Mouse (Mus musculus): Measurements from ENCODE around the gene Adcy6.

Gene Adcy6

DNA sequence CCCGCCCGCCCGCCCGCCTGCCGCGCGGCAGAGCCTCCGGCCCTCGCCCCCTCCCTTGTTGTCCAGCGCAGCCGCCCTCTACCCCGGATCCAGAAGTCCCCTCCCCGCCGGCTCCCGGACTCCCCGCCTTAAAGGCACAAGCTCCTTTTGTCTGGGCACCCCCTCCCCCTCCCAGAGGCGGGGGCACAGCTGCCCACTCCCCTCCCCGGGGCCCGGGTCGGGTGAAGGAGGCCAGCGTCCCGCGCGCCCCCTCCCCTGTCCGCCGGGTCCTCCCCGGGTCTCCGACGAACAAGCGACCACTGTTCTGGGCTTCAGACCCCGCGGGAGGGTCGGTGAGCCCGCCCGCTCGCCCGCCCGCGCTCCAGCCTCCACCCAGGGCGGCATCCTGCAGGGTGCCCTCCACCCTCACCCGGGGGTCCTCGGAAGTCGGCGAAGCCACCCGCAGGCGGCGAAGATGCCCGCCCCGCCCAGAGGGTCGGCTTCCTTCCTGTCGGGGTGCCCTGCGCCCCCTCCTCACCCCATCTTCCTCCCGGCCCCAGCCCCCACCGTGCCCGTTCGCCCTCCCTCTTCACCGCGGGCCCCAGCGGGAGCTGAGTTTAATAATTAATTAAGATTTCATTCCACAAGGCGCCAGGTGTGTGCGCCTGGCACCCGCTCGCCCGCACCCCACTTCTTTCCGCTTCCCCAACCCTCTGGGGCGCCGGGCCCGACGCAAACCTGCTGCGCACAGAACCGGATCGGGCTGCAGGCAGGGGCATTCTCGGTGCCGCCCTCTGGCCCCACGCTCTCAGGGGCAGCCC, at the start of gene Adcy6:
Adcy6 (minus strand) TSS at position 746 of the 800 bp plus-strand sequence.
- in situ Hi-C loops (cut with MboI, MseI), result no loop called here

DNA sequence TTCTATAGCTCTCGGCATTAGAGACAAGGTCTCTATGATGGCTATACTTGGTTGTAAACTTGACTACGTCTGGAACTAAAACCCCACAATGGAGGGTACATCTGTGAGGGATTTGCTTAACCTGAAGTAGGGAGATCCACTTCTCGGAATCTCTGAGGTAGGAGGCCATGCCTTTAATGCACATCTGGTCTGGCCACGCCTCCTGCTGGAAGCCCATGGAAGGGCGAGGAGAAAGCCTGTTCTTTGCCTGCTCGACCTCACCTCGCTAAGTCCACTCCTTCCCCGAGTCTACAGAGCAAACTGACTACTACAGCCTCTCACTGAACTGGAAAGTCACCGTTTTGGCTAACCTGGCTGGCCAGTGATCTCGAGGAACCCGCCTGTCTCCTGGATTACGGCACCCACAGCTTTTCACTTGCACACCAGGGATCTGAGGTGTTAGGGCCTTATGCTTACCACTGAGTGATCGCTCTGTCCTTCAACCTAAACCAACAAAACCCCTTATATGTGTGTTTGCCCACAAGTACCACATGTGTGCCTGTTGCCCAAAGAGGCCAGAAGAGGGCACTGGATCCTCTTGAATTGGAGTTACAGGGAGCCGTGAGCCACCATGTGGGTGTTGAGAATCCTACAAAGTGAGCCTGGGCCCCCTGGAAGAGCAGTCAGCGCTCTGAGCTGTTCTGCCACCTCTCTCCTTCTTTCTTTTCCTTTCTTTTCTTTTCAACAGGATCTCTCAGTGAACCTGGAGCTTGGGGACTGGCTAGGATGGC, 47.3 kb upstream of the Adcy6 start:
- in situ Hi-C loops (cut with MboI, MseI), result no loop called here

DNA sequence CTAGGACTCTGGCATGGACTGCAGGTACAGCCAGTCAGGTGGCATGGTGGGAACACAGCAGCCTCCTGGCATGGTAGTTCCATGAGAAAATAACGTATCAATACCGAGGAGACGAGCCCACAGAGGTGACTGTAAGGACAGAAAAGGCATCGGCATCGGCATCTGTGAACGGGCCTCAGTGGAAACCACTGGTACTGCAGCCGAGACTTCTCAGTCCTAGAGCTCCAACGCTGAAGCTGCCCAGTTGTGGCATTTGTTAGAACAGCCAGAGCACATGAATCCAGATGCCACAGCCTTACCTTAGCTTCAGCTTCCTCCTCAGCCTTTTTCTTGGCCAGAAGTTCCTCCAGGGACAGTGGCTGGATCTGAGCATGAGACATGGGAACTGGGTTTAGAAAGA, 42.3 kb upstream of the Adcy6 start:
- in situ Hi-C loops (cut with MboI, MseI), result no loop called here

DNA sequence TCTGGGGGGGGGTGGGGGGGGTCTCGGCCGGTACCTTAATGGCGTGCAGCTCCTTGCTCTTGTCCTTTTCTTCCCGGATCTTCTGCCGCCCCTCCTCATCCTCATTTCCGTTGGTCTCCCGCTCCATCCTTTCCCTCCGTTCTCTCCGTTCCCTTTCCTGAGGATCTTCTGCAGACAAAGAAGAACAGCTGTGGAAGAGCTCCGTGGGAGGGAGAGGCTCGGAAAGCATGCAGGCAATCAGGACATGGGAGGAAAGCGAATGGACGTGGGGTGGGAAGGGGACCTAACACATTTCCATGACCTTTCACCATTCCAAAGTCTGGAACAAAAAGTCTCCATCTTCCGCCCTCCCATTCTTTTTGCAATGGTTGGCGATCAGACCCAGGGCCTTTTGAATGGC, 41.6 kb upstream of the Adcy6 start:
- in situ Hi-C loops (cut with MboI, MseI), result no loop called here

DNA sequence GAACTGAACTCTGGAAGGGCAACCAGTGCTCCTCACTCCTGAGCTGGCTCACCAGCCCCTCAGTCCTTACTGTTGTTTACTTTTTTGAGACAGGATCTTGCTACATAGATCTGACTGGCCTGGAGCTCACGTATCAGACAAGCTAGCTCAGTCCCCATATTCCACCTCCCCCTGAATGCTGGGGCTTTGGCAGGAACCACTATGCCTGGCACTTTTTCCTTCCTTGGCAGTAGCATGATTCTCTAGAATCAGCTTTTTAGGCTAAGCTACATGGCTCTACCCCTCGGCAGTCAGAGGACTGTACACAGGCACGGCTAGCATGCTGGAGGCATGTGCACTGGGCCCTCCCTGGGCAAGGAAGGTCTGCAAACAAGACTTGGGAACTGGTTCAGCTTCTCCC, 38.2 kb upstream of the Adcy6 start:
- in situ Hi-C loops (cut with MboI, MseI), result no loop called here

DNA sequence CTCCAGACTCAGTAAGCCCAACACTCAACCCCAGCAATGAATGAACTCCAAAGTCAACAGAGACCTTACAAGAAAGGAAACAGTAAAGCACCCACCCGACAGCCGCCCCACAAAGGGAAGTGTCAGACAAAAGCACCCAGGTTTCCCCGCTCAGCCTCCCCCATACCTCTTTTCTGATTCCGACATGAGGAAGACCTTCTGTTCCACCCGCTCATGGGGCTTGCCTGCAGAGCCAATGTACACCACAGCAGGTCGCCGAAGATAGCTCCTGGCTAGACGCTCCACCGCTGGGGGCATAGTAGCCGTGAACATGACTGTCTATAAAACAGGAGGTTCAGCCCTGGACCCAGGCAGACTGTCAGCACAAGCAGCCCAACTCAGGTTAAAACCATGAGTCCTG, 37.4 kb upstream of the Adcy6 start:
- in situ Hi-C loops (cut with MboI, MseI), result no loop called here

DNA sequence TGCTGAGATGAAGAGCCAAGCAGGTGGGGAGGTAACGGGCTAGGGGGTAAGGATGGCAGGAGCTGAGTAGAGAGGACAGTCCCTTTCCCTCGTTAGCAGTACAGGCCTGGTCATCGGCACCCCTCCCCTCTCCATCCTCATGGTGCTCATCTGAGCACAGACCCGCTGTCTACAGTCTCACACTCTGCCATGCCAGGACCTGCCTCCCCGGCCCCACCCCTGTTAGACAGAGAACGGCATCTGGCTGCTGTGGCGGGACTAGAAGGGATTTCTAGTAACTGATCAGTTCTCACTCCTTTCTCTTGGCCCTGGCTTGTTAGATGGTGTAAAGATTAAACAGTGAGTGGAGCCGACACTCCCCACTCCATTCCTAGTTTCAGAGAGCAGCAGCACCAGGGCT, 36.9 kb upstream of the Adcy6 start:
- in situ Hi-C loops (cut with MboI, MseI), result no loop called here

DNA sequence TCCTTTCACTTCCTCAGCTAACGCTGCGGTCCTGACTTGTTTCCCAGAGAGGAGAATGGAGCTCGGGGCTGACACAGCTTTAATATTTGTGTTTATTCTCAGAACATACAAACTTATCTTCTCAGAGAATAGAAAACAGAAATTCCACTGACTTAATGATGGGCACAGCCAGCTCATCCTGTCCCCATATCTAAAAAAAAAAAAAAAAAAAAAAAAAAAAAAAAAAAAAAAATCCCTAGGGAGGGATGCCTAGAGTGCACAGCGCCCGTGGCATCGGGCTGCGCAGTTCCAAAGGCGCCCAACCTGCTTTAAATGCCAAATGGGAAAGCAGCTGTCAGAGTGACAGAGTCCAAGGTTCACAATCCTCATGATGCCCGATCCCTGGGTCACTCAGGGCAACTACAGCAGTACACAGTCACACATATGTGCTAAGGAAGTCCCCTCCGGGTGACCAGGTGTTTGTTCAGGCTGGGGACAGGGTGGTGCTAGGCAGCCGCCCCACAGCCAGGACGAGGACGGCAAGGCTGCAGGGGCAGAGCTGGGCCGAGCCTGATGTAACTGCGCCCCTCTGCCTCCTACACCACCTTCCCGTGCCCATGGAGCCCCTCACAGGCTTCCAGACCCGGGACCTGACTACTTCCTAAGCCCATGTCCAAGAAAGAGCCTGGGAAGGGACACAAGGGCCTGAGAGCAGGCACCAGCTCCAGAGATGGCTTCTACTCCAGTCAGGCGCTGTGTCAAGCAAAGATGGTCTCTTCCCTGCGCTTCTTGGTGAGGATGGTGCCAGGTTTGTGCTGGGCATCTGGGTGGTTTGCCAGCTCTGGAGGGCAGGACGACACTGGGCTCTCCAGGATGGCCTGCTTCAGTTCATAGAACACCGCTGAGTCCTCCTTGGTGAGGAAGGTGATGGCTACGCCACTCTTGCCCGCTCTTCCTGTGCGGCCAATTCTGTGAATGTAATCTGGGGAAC, 35.5 kb upstream of the Adcy6 start:
- in situ Hi-C loops (cut with MboI, MseI), result no loop called here

DNA sequence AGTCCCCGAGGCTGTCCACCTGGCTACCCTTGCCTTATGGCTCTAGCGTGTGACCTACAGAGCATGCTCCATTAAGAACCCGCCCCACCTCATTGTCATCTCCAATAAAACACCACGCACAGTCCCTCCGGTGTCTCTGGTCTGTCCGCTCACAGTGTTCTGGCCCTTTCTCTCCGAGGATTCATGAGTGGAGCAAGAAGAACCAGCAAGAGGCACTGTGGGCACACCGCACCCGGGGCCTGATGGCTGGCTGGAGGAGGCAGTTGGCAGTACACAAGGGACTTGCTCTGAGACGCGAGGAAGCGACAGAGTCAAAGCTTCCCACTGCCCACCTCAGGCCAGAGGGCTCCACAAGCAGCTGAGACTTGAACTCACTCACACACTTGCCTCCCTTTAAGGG, 34.5 kb upstream of the Adcy6 start:
- in situ Hi-C loops (cut with MboI, MseI), result no loop called here

DNA sequence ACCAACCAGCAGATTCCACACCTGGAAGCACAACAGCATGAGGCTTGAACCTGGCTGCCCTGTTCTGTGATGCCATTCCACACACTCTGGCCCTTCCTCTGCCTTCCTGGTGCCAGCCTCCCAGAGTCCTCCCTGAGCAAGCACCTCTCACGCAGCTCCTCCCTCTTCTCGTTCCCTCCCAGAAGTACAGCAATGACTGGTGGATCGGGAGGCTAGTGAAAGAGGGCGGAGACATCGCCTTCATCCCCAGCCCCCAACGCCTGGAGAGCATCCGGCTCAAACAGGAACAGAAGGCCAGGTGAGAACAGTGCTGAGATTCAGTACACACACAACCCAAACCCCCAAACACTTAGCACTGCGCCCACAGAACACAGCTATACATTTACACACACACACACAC, 30.3 kb upstream of the Adcy6 start:
- in situ Hi-C loops (cut with MboI, MseI), result no loop called here

DNA sequence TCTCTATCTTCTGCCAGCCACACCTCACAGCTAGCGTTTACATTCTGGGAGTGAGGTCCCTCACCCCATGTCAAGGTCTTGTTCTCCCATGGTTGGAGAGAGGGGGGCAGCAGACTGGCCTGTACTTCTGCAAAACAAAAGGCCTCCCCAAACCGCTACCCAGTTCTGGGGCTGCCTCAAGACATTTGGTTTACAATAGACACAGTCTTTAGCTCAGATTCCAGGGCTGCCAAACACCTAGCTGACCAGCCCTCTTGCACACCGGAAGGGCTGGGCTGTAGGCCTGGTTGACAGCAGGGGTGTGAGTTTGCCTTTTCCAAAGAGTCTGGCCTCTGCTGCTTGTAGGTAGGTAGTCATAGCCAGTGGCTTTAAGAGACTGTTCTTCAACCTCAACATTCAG, 27.3 kb upstream of the Adcy6 start:
- in situ Hi-C loops (cut with MboI, MseI), result loop anchor here in 1 of 2 experiments (10.0 kb wide), 2 partner anchors 52 to 158 kb away; no protein-coding TSS in a partner anchor

DNA sequence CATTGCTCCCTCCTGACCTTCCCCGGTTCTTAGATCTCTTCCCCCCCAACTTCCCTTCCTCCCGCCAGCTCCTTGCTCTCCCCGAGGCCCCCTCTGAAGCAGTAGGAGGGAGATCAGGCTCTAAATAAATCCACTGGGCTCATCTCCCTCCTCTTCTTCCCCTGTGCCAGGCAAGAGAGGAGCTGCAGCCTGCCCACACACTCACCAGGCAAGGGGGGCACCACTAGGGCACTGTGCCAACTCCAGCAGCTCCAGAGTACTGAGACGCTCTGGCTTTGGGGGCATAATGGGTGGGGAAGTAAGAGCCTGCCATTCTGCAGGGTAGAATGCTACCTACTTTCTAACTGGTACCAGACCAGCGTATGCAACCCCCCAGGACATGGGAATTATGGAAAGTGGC, 26.6 kb upstream of the Adcy6 start:
- in situ Hi-C loops (cut with MboI, MseI), result loop anchor here in 1 of 2 experiments (10.0 kb wide), 2 partner anchors 52 to 158 kb away; no protein-coding TSS in a partner anchor

DNA sequence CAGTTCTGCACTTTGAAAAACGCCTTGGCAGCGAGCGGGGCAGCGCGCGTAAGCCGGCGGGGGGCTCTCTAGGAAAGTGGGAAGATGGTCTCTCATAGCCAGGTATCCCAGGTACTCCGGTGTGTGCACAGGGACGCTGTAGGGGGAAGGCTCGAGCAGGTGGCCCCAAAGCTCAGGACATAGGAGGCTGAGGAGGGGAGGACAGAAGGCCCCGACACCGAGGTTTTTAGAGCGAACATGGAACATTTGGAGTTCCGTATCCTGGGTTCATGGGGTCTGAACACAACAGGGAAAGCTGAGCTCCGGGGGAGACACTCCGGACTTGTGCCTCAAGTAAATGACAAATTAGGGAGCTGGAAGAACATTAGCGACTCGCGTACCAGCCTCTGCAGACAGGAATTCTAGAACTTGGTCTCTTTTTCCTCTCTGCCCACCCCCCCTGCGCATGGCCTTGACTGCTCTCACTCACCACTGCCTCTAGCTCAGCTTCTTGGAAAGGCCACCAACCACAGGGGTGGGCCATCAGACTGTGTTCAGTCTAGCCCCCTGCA, 25.5 kb upstream of the Adcy6 start:
- in situ Hi-C loops (cut with MboI, MseI), result loop anchor here in 1 of 2 experiments (10.0 kb wide), 2 partner anchors 51 to 159 kb away; no protein-coding TSS in a partner anchor

DNA sequence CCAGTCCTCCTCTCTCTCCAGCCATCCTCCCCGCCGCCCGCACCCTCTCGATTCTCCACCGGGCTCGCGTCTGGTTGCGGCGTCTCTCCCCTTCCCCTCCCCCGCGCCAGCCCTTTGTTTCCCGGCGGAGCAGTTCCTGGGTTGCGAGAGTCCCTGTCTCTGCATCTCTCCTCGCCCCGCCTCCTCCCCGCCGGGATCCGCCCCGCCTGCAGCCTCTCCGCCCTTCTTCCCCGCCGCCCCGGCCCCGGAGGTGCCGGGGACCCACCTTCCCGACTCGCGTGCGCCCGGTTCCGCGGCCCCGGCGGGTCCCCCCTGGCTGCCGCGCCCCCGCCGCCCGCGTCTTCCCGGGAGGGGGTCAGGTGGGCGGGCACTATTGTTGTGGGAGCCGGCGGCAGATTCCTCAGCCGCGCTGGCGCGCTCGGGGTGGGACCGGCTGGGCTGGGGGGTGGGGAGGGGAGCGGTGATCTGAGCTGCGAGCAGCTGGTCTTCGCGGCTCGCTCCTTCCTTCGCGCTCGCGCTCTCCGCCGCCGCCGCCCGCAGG, 24.7 kb upstream of the Adcy6 start:
- in situ Hi-C loops (cut with MboI, MseI), result loop anchor here (5.0 to 10.0 kb wide), 3 partner anchors 50 to 160 kb away; partner anchors contain the start of gene Ccdc65 (in 1 of the 2)

DNA sequence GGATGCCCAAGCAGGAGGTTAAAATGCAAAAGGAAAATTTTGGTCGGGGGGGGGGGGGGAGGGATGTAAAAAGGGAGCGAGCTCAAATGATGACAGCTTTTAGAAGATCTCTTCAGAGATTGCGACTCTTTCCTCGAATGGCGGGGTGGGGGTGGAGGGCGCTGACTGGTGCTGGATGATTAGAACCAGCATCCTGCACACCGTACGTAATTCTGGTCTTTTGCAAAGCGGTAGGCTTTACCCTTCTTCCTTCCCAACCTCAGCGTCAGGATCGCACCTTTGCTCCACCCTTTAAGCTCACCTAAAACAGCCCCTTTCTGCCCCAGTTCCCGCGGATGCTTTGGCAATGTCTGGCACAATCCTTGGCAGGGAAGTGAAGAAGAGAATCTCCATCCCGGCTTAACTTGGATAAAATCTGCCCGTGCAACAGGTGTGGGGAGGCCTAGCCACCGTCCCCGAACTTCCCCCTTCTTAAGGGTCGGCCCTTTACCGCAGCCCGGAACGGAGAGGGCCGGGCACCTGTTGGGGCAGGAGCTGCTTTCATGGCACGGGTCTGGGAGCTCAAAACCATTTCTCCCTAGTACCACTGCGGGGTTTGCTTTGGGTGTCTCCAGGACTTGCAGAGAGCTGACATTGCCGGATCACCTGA, 24.1 kb upstream of the Adcy6 start:
- in situ Hi-C loops (cut with MboI, MseI), result loop anchor here (5.0 to 10.0 kb wide), 3 partner anchors 49 to 161 kb away; partner anchors contain the start of gene Ccdc65 (in 1 of the 2)

DNA sequence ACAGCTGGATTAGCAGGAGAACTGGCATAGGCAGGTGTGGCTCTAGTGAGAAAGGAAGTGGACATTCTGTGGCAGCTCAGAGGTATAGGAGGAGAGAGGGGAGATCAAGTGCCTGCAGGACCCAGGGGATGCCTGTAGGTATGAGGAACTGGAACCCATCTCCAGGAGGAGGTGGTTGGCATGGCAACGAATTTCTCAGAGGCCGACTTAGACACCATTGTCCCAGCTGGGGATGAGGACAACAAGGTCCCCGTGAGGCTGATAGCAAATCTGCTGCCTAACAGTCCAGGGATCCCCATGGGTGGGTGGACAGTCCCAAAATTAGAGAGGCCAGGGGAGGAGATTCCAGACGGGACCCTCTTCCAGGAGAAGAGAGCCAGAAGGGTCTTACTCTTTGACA, 23.0 kb upstream of the Adcy6 start:
- in situ Hi-C loops (cut with MboI, MseI), result loop anchor here (5.0 to 10.0 kb wide), 3 partner anchors 48 to 162 kb away; partner anchors contain the start of gene Ccdc65 (in 1 of the 2)

DNA sequence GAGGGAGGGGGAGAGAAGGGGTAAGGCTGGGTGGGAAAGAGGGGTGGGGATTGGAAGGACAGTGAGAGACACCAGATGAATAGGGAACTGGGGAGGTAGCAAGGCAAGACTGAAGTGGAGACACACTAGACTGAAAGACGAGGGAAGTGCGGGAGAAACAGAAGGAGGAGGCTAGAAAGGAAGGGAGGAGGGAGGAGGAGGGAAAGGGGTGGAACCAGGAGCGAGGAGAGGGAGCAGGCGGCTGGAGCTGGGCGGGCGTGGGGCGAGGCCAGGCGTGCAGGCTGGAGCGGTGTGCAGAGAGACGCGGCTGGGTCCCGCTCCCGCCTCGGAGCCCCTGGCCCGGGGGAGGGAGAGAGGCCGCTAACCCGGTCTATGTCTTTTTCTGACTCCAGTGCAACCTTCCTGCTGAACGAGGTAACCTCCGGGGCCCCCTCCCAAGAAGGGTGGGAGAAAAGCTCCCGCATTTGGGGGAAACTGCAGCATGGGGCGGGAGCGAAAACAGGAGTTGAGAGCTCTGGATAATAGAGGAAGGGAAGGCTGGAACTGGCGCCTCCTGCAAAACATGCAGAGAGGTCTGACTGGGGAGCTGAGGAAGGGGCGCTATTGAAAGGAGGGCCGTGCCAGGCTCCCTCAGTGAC, 22.4 kb upstream of the Adcy6 start:
- in situ Hi-C loops (cut with MboI, MseI), result loop anchor here (5.0 to 10.0 kb wide), 3 partner anchors 47 to 163 kb away; partner anchors contain the start of gene Ccdc65 (in 1 of the 2)

DNA sequence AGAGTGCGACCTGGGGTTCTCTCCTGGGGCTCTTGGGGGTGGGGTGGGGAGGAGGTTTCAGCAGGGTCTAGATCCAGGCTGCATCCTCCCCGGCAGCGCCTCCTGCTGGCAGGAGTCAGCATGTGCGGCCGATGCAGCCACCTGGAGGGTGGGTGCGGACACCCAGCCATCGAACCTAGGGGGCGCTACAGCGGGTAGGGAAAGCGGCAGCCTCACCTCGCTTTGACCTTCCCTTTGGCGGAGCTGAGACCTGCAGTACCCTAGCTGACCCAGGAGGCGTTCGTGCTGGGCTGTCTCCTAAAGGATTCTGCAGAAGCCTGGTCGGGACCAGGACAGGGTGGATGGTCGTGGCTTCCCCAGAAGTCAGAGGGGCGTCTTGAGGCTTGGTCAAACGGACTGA, 21.6 kb upstream of the Adcy6 start:
- in situ Hi-C loops (cut with MboI, MseI), result loop anchor here (5.0 to 10.0 kb wide), 3 partner anchors 47 to 163 kb away; partner anchors contain the start of gene Ccdc65 (in 1 of the 2)

DNA sequence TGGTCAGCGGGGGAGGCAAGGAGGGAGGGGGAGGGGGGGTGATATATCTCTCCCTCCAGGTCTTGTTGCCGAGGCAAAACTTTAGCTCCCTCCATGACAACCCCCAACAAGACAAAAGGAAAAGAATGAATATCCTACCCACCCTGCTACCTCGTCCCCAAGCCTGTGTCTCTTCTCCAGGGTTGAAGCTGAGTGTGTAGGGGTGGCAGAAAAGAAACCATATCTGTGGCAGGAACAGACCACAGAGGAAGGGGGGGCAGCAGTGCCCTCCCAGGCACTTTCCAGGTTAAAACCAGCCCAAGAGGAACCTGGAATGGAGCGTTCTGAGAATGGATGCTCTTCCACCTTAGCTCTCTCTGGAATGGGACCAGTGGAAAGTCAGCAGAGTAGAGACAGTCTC, 20.7 kb upstream of the Adcy6 start, which contains the start of gene Cacnb3:
Cacnb3 (plus strand) TSS at position 301 of the 400 bp plus-strand sequence.
- in situ Hi-C loops (cut with MboI, MseI), result loop anchor here (5.0 to 10.0 kb wide), 3 partner anchors 46 to 164 kb away; partner anchors contain the start of gene Ccdc65 (in 1 of the 2)

All from T-helper 17 cell (primary cell).